Mouse (Mus musculus) NIH3T3 (cell line): ENCODE results near the gene Prmt9.

ENCODE experiments used
- DNase-seq: peaks from one replicate; pipeline ENCODE4 v3.0.0-alpha.2; 2012; ENCODE audit warnings: low read depth

Prmt9 gene

DNA sequence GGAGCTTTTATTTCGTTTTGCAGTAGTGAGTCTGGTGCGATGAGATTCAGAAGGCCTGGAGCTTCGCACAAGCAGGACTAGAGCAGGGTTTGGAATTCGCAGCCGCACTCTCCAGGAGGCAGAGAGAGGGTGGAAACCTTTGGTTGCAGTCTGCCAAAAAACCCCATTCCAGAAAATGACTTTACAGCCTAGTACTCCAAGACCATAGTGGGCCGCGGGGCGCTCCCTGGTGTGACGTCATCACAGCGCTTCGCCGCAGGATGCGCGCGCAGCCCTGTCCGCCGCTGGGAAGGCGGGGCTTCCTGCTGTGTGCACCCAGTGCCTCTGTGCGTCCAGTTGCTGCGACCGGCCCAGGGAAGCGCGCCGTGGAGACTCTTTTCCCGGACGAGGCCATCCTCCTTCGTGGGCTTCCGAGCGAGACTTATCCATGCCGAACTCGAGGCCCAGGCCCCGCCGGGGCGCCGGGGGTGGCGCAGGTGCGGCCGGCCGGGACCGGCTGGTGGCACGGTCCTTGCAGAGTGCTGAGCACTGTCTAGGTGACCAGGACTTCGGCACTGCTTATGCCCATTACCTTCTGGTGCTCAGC, at the start of gene Prmt9:
Gene Prmt9 (plus strand): TSS at position 277 of the 586 bp plus-strand sequence.
- peak; percentile 98 for DNase-seq

DNA sequence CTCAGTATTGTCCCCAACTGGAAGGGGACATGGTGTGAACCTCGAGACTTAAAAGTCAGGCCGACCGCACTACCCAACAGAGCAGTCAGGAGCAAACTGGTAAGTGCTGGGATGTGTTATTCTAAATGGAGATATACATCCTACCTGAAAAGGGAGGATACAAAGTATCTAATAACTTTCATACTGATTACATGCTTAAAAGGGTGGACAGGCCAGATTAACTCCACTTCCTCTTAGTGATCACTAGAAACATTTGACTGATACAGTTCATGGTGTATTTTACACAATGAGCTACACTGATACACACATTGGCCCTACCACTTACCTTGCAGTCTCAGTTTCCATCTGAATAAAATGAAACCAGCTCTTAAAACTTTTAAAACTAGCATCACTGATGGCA, 48.9 kb upstream of the Prmt9 start:
- no peak for DNase-seq

DNA sequence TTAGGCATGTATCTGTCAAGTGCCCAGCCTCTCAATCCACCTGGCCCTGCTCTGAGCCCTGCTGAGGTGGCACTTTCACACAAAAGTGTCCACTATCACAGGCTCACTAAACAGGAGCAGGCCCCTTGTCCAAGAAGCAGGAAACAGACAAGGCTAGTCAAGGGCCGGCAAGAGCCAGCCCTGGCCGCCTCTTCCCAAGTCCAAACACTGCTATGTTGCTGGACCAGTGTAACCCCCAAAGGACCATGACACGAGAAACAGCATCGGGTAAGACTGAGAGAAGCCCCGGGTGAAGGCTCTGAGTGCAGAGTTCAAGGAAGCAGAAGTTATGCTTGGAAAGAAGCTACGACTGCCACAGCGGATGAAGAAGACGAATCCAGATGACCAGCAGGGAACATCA, 48.1 kb upstream of the Prmt9 start:
- no peak for DNase-seq

DNA sequence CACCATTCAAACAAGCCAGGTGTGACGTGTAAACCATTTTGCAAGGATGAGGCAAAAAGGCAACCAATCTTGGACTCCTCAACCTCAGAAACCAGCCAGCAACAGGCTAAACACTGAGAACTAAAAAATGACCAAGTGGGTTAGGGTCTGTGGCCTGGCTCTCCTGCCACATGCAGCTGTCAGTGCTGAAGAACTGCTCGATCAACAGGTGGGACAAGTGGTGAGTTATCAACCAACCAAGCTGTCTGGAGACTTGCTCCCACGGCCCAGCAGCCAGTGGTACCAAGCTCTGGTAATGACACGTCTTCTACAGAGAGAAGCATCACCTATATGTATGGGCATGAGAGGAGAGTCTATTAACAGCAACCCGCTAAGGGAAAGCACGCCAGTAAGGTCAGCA, 46.6 kb upstream of the Prmt9 start:
- DNase-seq = no peak

DNA sequence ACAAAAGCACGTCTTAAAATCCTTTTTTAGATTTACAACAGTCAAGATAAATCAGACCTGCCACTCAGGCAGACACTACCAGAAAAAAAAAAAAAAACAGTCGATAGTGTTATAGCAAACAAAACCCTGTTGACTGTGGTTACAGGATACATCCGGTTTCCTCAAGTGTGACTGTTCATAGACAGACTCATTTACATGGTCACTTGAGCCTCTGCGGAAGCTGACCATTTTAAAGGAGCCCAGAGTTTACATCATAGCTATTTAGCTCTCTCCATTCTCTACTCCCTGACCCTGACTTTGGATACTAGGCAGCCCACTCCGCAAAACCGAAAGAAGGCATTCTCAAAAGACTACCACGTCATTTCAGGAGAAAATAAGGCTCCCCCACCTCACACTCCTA, 42.7 kb upstream of the Prmt9 start:
- DNase-seq = no peak

DNA sequence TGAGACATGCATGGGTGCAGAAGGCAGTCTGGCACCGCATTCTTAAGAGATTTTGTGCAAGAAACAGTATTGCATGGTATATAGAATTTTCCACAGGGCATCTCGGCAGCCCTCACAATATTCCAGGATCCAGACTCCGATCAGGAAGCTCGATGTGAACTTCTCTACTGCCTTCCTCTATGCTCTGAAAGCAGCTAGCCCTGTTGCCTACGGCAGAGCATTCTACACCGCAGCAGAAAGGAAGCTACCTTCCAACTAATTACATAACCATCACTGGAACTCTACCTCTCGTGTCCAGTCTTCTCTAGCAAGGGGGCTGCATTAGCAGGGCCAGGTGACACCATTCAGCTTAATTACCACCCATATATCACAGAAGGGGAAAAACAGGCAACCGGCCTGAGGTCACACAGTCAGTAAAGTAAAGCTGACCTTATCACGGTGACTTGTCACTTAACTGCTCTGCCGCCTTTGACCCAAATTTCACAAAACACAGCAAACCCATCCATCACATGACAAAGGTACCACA, 41.6 kb upstream of the Prmt9 start:
- no peak for DNase-seq

DNA sequence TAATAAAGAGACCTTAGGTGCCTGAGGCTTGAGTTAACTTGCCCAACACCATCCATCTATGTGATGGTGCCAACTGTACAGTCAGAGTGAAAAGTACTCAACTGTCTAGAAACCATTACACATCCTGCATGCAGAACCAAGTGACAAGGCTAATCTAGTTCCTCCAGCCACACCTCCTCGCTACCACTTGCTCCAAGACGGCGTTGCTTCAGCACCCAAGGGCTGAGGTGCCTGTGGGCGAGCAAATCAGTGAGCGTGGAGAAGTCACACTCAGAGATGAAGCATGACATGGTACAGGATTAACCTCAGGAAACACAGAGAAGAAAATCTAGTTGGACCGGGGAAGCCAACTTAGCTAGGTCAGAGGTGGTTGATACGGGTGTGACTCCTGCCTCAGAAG, 40.2 kb upstream of the Prmt9 start:
- DNase-seq = no peak

DNA sequence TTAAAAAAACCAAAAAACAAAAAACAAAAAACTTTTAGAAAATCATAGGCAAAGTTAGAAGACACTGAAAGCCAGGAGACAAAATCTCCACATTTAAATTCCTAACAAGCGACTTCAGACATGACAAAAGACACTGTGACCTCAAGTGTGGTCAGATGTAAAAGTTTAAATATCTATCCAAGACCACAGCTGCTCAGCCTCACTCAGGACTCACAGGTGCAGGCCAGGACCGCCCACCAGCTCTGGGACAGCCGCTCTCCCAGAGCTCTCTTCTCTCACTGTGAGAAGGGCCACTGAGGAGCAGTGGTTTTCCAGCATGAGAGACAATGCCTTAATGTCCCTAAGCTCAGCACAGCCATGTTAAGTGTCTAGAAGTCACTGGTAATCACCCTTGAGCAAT, 38.8 kb upstream of the Prmt9 start:
- no peak for DNase-seq

DNA sequence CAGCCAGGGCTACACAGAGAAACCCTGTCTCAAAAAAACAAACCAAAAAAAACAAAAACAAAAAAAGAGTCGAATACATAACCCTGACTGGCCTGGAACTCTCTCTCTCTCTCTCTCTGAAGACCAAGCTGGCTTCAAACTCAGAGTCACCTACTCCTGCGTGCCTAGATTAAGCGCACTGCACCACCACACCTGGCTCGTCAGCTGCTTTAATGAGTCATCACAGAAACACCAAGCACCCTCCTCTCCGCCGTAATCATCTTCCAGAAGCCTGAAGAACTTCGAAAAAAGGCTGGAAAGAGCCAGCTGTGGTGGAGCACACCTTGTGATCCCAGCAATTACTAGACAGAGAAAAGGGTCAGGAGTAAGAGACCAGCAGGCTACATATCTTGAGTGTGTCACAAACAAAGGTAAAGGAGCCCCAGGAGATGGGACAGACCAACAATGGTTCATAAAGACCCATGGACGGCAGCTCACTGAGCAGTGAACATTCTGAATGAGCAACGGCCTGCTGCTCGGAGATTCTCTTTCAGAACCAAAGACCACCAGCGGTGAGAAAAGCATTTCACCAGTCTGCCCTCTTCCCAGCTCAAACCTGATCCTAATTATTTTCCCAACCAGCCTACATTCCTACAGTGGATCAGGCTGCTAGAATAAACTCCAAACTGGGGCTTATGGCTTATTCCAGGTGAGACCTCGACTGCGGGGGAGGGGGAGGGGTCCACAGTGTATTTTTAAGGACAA, 37.3 kb upstream of the Prmt9 start:
- DNase-seq = no peak

DNA sequence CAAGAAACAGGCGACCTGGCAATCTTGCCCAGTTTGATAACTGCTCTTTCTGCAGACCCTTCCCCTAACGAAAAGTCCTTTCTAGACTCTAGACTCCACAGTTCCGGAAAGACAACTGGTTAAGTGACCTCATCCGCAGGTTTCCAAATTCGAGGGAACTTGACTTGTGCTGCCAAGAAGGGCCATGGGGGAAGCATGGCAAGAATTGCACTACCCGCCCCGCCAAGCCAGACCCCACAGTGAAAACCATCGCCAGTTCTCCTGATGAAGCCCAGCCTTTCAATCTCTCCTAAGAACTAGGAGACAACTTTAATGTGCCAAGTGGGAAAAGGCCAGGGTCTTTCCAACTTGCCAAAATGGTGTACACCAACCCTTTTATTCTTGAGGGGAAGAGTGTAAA, 34.0 kb upstream of the Prmt9 start:
- DNase-seq = no peak

DNA sequence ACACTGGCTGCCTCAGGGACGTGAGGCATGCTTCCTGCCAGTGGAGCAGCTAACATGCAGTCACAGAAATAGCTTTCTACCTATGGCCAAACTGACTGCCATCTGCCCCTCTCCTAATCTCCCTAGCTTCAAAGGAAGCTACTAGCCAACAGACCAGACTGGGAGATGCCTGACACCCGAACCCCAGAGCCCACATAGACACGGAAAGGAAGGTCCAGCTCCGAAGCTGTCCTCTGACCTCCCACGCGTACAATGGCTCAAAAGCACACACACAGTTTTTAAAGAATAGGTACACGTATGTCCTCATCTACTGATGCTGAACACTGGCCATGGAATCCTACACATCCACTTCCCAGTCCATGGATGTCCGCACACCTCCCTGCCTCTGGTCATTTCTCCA, 33.4 kb upstream of the Prmt9 start:
- DNase-seq = no peak

DNA sequence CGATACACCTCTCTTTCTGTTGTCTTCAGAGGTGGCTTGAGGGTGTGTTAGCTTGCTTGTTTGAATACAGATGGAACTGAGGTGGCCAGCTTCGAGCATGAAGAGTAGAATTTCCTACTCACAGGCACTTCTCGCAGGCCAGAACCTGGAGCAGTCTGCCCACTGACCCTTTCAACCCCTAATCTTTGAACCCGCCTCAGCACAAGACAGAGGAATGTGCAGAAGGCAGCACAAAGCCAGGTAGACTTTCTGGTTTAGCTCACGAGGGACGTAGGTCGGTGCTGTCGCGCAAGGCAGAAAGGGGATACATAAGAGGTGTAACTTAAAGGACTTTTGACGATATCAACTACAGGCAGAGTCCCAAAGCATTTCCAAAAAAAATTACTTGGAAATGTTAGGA, 32.4 kb upstream of the Prmt9 start:
- no peak for DNase-seq

DNA sequence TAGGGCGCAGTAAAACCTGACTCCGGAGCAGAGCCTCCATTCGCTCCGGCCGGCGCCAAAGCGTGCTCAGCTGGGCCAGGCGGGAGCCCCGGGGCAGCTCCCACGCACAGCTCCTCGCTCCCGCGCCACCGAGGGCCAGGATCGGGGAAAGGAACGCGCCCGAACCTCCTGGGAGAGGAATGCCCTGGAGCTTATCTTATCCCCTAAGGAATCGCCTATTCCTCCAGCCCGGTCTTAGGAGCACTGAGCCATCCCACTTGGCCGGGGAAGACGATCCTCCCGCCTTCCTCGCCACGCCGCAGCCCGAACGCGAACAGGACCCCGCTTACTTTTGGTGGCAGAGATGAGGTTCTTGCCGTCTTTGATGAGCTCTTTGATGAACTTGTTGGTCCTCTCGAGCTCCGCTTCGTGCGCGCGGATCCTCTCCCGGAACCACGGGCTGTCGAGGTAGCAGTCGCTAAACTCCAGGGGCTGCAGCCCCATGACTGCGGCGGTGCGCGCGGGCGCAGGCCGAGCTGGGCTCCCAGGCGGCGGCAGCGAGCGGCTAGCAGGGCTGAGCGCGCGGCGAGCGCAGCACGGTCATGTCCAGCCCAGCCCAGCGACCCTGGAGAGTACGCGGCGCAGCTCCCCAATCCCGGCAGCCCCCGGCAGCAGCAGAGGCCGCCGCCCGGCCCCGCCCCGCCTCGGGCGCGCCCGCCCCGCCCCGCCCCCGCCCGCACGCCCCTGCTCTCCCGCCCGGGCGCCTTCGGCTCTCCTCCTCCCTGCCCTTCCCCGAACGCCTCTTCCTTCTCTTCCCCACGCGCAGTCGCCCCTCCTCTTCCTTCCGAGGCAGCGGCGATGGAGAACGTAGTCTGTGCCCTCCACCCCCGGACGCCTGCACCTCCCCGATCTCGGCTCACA, 31.6 kb upstream of the Prmt9 start, which contains the start of gene Arhgap10:
Gene Arhgap10 (minus strand): TSS at position 653 of the 900 bp plus-strand sequence.
- peak; percentile 95 for DNase-seq

DNA sequence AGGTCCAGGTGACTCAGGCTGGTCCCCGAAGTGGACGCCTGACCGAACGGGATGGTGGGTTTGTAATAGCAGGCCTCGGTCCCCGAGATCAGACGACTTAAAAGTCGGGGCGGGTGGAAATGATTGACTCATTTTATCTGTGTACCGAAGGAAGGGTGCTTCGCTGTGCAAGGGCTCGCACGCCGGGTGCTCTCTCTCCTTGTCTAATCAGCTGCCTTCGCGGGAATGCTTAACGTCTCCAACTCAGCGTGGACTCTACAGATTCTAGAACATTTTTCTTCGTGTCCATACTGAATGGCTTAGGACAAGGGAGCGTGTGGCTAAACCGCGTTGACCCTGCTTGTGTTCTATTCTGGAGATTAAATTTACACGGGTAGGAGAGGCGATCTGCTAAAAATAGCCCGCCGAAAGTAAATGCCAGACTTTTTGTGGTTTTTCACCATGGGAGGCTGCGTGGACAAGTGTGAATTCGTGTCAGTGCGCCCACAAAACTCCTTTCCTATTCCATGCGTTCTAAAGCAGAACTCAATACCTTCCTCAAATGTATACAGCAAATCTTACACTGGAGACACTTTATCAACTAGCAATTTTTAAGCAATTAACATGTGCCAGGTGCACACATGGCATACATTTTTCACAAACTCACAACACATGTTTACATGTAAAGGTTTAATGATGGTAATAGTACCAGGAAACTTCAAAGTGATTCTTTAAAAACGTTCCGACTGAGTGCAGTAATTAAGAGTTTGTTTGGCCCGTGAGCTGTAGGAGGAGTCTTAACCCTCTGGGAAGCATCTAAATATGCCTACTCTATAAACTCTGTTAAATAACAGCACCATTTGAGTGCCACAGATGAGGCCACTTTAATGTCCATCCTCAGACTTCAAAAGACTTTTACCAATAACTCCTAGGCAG, 30.7 kb upstream of the Prmt9 start:
- no peak for DNase-seq

DNA sequence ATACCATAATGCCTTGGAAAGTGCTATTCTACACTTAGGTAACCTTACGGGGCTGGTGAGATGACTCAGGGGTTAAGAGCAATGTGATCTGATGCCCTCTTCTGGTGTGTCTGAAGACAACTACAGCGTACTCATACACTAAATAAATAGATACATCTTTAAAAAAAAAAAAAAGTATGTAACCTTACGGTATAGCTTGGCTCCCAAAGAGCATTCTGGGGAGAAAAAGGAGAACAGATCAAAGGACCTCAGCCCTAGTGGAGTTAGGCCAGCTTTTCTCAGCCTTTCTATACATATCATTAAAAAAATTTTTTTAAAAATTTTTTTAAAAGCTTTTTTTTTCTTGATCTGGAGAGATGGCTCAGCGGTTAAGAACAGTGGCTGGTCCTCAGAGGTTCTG, 28.6 kb upstream of the Prmt9 start:
- DNase-seq = no peak

DNA sequence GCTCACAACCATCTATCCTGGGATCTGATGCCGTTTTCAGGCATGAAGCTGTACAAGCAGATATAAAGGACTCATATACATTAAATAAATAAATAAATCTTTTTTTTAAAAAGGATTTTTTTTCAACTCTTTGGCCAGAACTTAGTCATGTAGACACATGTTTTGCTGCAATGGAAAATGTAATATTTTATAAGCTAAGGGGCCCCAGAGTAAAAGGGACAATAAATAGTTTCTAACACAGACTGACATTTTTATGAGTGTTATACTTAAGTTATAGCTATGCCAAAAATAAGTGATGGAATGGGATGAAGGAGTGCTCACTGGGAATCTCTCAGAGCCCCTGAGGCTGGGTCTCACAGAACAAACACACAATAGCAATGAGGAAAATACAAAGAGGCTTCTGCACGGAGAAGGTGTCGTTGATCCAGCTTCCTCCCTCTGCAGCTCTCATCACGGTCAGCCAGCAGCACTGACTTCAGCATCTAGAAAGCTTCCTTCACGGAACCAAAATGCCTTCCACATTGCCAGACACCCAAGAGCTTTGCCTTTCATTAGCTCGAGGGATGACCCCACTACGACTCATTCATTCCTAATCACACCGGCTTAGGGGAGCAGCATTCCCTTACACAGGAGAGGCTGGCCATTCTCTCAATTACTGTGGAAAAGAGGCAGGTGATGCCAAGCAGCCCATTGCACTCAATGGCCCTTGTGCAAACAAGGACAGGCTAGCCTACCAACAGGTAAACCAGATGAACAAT, 28.0 kb upstream of the Prmt9 start:
- peak; percentile 60 for DNase-seq

DNA sequence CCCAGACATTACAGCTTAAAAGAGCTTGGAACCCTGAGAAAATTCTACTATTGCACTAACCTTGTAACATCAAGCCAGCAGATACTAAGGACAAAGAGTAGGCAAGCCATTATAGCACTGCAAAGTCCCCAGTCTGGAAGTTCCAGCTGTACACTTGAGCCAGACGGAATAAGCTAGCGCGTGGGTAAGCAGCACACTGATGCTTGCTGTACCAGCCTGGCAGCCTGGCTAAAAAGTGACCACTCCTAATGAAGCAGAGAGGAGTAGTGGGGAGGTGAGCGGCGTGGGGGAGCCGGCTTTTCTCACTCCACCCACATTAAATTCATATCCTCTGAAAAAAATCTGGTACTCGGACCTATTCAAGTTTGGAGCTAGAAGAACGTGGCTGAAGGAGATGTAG, 26.2 kb upstream of the Prmt9 start:
- no peak for DNase-seq

DNA sequence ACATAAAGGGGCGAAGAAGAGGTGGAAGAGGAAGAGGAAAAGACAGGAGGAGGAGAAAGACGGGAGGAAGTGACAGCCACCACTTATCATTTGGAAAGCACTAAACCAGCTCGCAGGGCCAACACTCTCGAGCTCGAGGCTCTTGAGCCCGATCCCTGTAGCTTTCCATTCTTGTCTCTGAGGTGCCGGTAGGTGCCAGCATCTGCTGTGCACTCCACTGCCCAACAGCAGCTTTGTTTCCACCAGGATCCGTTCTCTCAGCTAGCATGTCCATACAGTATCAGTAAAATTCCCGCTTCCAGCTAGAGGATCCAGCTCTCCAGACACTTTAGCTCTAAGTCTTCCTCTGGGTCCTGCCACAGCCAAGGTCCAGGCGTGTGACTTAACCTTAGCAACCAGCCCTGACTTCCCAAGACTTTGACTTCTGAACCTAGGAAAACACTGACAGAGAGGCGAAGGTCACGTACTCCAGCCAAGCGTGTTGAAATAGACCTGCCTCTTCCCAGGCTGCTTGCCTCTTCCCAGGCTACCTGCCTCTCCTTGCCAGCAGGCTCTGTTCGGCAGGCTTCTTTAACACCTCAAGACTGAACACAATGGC, 25.1 kb upstream of the Prmt9 start:
- no peak for DNase-seq

DNA sequence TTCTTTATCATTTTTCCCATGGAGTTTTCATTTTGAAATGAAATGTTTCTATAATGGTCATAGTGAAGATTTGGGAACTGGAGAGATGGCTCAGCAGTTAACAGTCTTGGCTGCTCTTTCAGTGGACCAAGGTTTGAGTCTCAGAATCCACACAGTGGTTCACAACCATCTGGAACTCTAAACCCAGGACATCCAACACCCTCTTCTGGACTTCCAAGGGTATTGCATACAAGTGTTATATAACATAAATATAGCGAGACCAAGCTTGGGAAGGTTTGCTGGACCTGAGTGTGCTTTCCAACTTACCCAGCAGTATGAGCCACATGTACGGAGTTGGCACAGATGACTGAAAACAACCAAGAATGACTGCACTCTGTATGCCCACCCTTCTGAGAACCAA, 24.3 kb upstream of the Prmt9 start:
- DNase-seq = no peak

DNA sequence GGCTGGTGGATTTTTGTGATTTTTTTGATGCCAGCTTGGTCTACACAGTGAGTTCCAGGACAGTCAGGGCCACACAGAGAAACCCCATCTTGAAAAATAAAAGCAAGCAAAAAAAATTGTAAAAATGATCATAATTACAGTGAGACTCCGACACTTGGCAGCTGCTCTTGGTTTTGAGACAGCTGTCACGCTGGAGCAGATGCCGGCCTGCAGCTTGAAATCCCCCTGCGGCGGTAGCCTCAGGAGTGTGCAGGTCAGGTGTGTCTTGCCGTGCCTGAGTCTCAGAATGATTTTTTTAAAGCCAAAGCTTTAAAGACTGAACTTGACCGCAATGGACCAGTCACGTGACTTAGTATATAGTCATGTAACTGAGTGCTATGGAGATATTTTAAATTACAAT, 23.1 kb upstream of the Prmt9 start:
- no peak for DNase-seq
